Mouse (Mus musculus) urinary bladder, adult 18-20 months (tissue): Measurements from ENCODE around the gene 4921501E09Rik.
"Not testable (repeated sequence)": the region's sequence is repeated elsewhere in the genome, so short reads cannot be mapped to it uniquely, and the experiment has no call there.

Experiments
- DNase-seq, 2 experiments: peaks; one replicate each; pipeline ENCODE4 v3.0.0; 2022; ENCODE audit warnings: low spot score in 2 of 2, mixed read lengths in 2 of 2

The 4921501E09Rik gene

DNA sequence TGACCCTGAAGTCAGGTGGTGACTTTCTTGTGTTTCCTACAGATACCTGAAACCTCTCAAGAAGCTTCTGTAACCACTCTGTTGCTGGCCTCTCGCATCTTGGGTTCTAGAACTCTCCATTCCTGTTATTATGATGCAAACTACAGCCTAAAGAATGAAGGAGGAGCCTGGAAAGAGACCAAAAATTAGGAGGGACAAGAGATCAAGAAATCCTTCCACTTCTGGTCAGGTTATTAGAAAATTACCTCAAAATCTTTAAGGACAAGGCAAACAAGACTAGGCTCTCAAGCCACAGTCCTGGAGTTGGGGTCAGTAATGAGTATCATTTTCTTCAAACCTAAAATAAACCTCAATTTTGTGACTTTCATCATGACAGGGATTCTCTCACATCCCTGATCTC lies at the start of gene 4921501E09Rik:
Gene 4921501E09Rik (minus strand): TSS at position 101 of the 400 bp plus-strand sequence.
- DNase-seq: no peak

- no peak for DNase-seq
These were observed 29.5 kb upstream of the 4921501E09Rik start for GRCm38 (mm10) chr17:33097396-33097795.

- peak; percentile 66 to 81 for DNase-seq
These were observed 24.7 kb upstream of the 4921501E09Rik start for GRCm38 (mm10) chr17:33092391-33093193.

- DNase-seq: no peak
These were observed 23.8 kb upstream of the 4921501E09Rik start for GRCm38 (mm10) chr17:33091630-33092029.

DNA sequence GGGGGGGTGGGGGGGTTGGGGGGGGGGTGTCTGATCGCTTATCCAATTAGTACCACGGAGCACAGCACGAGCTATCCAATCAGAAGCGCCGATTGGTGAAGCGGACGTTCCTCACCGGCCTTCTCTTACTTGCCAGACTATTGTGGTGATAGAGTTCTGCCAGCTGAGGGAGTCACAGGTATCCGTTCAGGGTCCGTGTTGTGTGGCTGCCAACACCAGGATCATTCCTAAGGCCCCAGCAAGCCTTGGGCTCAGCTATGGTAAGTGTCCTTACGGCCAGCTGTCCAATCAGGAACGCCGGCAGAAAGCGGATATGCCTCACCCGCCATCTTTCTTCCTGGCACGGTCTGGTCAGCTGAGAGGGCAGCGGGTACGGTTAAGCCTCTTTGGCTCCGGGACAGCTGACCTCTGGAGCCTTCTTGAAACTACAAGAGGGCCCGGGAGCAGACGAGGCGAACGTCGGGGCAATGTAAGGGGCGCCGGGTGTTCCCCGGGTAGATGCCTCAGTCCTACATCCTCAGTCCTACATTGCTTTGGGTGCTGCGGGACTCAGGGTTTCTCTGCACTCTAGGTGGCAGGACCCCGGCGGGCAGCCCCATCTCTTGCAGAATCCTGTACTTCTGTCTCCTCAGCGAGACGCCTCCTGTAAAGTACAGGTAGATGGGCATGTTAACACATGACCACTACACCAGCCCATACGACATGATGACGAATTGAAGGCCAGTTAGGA lies 21.5 kb upstream of the 4921501E09Rik start, which contains the start of gene Zfp563:
Gene Zfp563 (plus strand): TSS at position 91 of the 730 bp plus-strand sequence.
- peak; percentile 89 to 93 for DNase-seq

GRCm38 (mm10) chr17:33063001-33063400 lies 4.9 kb downstream of the 4921501E09Rik start:
- no peak for DNase-seq

GRCm38 (mm10) chr17:33058791-33059190 lies 9.1 kb downstream of the 4921501E09Rik start:
- no peak for DNase-seq

DNA sequence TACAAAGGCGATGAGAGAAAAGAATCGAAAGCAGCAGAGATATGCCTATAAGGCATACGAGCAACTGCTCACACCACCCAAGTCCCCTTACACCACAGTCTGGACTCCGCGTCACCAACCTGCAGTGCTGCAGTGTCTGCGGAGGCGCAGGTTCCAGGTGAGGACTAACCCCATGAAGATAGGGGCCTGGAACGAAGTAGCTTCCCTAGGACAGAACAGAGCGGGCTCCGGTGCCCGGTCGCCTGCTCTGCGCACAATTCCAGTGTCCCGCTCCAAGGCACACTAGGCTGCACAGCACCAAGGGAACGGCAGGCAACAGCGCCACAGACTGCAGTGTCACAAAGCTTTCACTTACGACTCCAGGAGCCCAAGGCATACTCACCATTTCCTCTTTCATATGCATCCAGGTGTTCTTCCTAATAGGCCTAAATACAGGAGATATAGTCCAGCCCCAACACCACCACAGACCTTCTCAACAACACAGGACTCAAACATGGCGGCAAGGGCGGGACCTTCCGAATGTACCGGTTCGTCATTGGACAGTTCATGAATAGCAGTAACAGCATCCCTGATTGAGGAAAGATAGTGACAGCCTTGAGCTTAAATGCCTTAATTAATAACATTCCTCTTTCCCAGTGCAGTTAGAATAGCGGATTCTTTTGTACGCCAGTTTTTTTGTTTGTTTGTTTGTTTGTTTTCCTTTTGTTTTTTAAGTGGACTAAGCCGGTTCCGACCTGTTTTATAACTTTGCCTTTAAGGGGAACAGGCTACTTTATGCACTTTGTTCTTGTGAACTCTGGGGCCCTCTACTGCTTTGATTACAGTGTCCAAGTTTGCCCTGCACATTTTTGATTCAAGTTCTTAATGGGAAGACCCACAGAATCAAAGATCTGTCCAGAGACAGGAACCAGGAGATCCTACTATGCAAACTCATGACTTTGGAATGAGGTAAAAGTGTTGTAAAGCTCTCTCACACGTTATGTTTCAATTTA lies 34.7 kb downstream of the 4921501E09Rik start, which contains the start of gene Zfp763:
Gene Zfp763 (minus strand): TSS at position 503 of the 992 bp plus-strand sequence.
- DNase-seq: peak; percentile 15 to 76

GRCm38 (mm10) chr17:33032376-33032775 lies 35.5 kb downstream of the 4921501E09Rik start:
- no peak for DNase-seq

DNA sequence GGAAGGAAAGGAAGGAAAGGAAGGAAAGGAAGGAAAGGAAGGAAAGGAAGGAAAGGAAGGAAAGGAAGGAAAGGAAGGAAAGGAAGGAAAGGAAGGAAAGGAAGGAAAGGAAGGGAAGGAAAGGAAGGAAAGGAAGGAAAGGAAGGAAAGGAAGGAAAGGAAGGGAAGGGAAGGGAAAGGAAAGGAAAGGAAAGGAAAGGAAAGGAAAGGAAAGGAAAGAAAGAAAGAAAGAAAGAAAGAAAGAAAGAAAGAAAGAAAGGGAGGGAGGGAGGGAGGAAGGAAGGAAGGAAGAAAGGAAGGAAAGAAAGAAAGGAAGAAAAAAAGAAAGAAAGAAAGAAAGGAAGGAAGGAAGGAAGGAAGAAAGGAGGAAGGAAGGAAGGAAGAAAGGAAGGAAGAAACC lies 47.4 kb downstream of the 4921501E09Rik start:
- not testable (repeated sequence) for DNase-seq
